Mouse (Mus musculus): ENCODE data around the gene Dido1. TPM values are rescaled to one million over a fixed set of nuclear protein-coding genes. Genes with fewer than 3 reads are reported as not detected.

The Dido1 gene
- polyA plus RNA-seq, 1 experiment from 2014 or later: 30.8 TPM

- DNase-seq (ENCODE audit: low read depth, low spot score): peak; percentile 27
- CTCF ChIA-PET: interaction anchor here (1.0 to 2.6 kb wide), 7 partner anchors 10 to 87 kb away, joined by 3 to 8 read pairs (median 3); no protein-coding TSS in a partner anchor
- peak; percentile 44 for ATAC-seq
- POLR2A ChIA-PET: interaction anchor here (0.6 kb wide), 1 partner anchor 23 kb away, joined by 3 read pairs; no protein-coding TSS in a partner anchor
- in situ Hi-C loops (cut with MboI; ENCODE audit: low pct_unique_long_range_greater_than_20kb): no loop called here
- TF ChIP-seq CTCF (IDR thresholded peaks at IDR 0.05): peak; percentile 84
- H3K27me3 ChIP-seq: no peaks in the 10 kb centered on the region
Measured at GRCm38 (mm10) chr2:180657394-180658013, 52.3 kb downstream of the Dido1 start.

- DNase-seq (ENCODE audit: low read depth, low spot score): no peak
- no peak for ATAC-seq
- CTCF ChIA-PET: interaction anchor here (0.9 kb wide), 1 partner anchor 65 kb away, joined by 3 read pairs; no protein-coding TSS in a partner anchor
- in situ Hi-C loops (cut with MboI; ENCODE audit: low pct_unique_long_range_greater_than_20kb): no loop called here
- POLR2A ChIA-PET: no interaction called here
- peaks cover 12% of the 10 kb centered on the region for H3K27me3 ChIP-seq
- TF ChIP-seq CTCF (IDR thresholded peaks at IDR 0.05): no peak
Measured at GRCm38 (mm10) chr2:180655150-180655549, 54.6 kb downstream of the Dido1 start.

DNA sequence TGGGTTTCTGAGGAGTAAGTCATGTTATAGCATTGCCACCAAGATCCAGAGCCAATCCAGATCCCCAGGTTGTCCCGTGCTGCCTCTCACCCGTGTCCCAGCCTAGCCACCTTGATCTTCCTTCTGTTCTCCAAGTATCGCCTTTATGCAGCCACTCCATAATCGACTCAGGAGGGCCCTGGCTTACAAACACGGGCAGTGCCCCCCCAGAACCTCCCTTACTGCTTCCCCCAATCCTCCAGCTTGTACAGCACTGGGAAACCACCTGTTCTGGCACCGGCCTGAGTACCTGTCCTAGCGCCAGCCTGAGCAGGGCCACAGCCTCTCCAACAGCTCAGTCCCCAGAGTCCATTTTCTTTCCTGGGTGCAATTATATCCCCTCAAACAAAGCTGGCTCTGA is 55.1 kb downstream of the Dido1 start:
- DNase-seq (ENCODE audit: low read depth, low spot score) (no peak), ATAC-seq (no peak)
- POLR2A ChIA-PET: no interaction called here
- CTCF ChIA-PET: no interaction called here
- in situ Hi-C loops (cut with MboI; ENCODE audit: low pct_unique_long_range_greater_than_20kb): no loop called here
- TF ChIP-seq CTCF (IDR thresholded peaks at IDR 0.05): no peak
- H3K27me3 ChIP-seq: peaks cover 16% of the 10 kb centered on the region

DNA sequence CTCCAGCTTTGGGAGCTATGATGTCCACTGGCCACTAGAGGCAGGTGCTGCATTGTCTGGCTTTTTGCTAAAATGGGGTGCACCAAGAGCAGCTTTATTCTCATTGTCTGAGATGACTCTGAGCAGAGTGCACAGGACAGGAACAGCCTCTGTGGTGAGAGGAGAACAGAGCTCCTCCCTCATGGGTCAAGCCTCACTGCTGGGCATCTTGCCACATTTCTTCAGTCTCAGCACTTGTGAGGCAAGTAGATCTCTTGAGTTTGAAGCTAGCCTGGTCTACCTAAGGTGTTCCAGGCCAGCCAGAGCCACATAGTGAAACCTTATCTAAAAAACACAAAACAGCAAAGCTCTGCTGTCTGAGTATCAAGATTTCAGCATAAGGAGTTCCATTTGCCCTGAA is 63.0 kb downstream of the Dido1 start:
- peaks cover 52% of the 10 kb centered on the region for H3K27me3 ChIP-seq
- peak; percentile 20 for TF ChIP-seq CTCF (IDR thresholded peaks at IDR 0.05)
- in situ Hi-C loops (cut with MboI; ENCODE audit: low pct_unique_long_range_greater_than_20kb): no loop called here
- ATAC-seq: no peak
- ChIA-PET POLR2A (no interaction called here), CTCF (interaction anchor here (0.7 to 1.8 kb wide), 4 partner anchors 11 to 98 kb away, joined by 3 to 8 read pairs (median 4); no protein-coding TSS in a partner anchor)
- DNase-seq (ENCODE audit: low read depth, low spot score): no peak

DNA sequence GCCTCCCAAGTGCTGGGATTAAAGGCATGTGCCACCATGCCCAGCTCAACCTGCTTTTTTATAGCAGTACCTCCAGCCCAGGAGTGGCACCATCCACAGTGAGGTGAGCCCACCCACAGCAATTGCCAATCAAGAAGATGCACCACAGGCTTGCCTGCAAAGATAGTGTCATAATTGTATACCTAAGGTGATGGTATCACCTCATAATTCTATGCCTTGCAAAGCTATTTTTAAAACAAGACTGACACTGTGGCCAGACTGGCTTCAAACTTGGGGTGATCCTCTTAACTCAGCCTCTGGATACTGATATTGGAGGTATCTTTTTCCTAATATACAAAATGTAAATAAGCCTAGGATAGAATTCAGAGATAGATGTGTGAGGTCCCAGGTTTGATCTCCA is 66.2 kb downstream of the Dido1 start:
- H3K27me3 ChIP-seq: peaks cover 45% of the 10 kb centered on the region
- no peak for TF ChIP-seq CTCF (IDR thresholded peaks at IDR 0.05)
- ATAC-seq: no peak
- in situ Hi-C loops (cut with MboI; ENCODE audit: low pct_unique_long_range_greater_than_20kb): no loop called here
- no peak for DNase-seq (ENCODE audit: low read depth, low spot score)
- CTCF ChIA-PET: no interaction called here
- POLR2A ChIA-PET: no interaction called here

- DNase-seq (ENCODE audit: low read depth, low spot score) (no peak), ATAC-seq (no peak)
- ChIA-PET POLR2A (no interaction called here), CTCF (no interaction called here)
- TF ChIP-seq CTCF (IDR thresholded peaks at IDR 0.05): no peak
- in situ Hi-C loops (cut with MboI; ENCODE audit: low pct_unique_long_range_greater_than_20kb): no loop called here
- peaks cover 43% of the 10 kb centered on the region for H3K27me3 ChIP-seq
Measured at GRCm38 (mm10) chr2:180642555-180643260, 67.1 kb downstream of the Dido1 start, which contains the start of gene Tcfl5. Gene Tcfl5 (minus strand): TSS chr2:180642708.

DNA sequence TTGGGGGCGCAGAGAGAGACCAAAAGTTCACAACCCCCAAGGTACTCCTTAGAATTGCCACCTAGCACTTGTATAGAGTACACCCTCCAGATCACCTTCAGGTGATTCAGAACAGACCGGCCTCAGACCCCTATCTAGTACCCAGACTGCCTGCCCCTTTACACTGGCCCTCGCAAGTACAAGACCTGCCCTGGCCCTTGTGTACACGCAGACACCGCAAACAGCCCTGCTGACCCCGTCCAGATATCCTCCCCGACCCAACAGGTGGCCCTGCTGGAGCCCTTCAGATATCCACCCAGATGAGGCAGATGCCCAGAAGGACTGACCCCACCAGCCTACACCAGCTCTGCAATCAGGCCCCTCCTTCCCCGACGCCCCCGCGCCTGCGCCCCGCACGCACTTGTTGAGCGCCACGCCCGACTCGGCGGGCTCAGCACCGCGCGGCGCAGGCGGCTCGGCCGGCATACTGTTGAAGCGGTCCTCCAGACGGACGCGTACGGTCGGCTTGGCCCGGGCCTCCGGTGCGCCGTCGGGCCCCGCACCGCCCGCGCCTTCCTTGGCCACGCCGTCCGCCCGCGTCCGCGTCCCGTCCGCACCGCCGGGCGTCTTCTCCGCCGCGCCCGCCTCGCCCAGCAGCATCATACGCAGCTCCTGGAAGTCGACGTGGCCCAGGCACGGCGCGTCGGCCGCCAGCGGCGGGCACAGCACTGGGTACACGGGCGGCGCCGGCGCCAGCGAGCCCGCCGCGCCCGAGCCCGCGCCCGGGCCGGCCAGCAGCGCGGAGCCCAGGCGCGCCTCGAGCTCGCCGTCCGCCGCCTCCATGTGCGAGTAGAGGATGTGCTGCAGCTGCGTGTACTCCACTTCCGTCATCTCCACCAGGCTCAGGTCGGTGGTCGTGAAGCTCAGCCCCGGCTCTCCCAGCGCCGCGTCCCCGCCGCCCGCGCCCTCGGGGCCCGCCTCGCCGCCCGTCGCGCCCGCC is 67.9 kb downstream of the Dido1 start:
- in situ Hi-C loops (cut with MboI; ENCODE audit: low pct_unique_long_range_greater_than_20kb): no loop called here
- no peak for ATAC-seq
- no peak for TF ChIP-seq CTCF (IDR thresholded peaks at IDR 0.05)
- peaks cover 42% of the 10 kb centered on the region for H3K27me3 ChIP-seq
- no peak for DNase-seq (ENCODE audit: low read depth, low spot score)
- CTCF ChIA-PET: no interaction called here
- POLR2A ChIA-PET: no interaction called here

DNA sequence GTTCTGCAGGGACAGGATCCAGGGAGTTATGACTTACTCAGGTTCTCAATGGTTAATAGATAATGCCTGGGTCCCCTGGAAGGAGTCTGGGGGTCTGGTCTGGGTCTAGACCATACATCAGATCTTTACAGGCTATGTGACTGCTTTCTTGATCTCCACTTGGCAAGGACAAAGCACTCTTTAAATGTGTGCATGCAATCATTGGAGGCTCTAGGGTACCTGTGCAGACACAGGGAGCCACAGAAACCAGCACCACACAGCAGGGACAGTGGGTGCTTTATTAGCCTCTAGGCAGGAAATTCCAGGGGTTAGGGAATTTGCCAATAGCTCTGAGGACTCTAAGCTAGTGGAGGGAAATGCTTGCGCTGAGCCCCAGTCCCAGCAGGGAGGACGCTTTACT is 97.9 kb downstream of the Dido1 start:
- no peaks in the 10 kb centered on the region for H3K27me3 ChIP-seq
- in situ Hi-C loops (cut with MboI; ENCODE audit: low pct_unique_long_range_greater_than_20kb): no loop called here
- ATAC-seq (no peak), DNase-seq (ENCODE audit: low read depth, low spot score) (no peak)
- CTCF ChIA-PET: no interaction called here
- POLR2A ChIA-PET: no interaction called here
- no peak for TF ChIP-seq CTCF (IDR thresholded peaks at IDR 0.05)

DNA sequence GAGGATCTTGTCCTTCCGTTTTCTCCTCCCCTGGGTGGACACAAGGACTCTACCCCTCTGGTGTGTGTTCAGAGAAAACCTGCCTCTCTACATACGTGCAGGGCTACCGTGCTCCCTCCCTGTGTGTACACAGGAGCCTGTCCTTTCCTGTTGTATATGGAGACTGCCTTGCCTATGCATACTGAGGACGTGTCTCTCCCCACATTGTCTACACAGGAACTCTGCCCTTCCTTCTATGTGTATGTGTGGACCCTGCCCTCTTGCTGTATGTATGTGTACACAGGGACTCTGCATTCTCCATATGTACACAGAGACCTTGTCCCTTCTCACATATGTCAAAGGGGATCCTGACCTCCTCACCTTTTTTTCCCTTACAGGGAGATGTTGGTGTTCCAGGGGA is 99.5 kb downstream of the Dido1 start:
- no peak for TF ChIP-seq CTCF (IDR thresholded peaks at IDR 0.05)
- ChIA-PET POLR2A (no interaction called here), CTCF (no interaction called here)
- in situ Hi-C loops (cut with MboI; ENCODE audit: low pct_unique_long_range_greater_than_20kb): no loop called here
- DNase-seq (ENCODE audit: low read depth, low spot score) (no peak), ATAC-seq (no peak)
- H3K27me3 ChIP-seq: no peaks in the 10 kb centered on the region

Other genes with a start within 250 kb of the Dido1 start
- gene Ntsr1, start 210.0 kb downstream of the Dido1 start, polyA plus RNA-seq (2021): not detected
- gene Mrgbp, start 128.7 kb downstream of the Dido1 start, polyA plus RNA-seq (2021): 55.2 TPM
- 81.2 TPM for gene Ogfr, start 120.8 kb downstream of the Dido1 start, polyA plus RNA-seq (2021)
- gene Col9a3, start 112.2 kb downstream of the Dido1 start, polyA plus RNA-seq (2021): 1.3 TPM
- not detected for gene Tcfl5, start 67.3 kb downstream of the Dido1 start, polyA plus RNA-seq (2021)
- gene Gid8, start 118 bp upstream of the Dido1 start, polyA plus RNA-seq (2021): 54.1 TPM
- 0.12 TPM for gene Slc17a9, start 15.3 kb upstream of the Dido1 start, polyA plus RNA-seq (2021)
- gene Bhlhe23, start 66.9 kb upstream of the Dido1 start, polyA plus RNA-seq (2021): not detected
- 51.7 TPM for gene Ythdf1, start 210.9 kb upstream of the Dido1 start, polyA plus RNA-seq (2021)
- gene Birc7, start 219.0 kb upstream of the Dido1 start, polyA plus RNA-seq (2021): not detected
- 0.59 TPM for gene Nkain4, start 244.7 kb upstream of the Dido1 start, polyA plus RNA-seq (2021)